Mouse (Mus musculus): Measurements from ENCODE around the gene Lama4. TPM values are rescaled to one million over a fixed set of nuclear protein-coding genes. Genes with fewer than 3 reads are reported as not detected.
A peak's percentile ranks its signal among the peaks of the same experiment; 100 is the strongest.

Lama4 gene
- polyA plus RNA-seq, 1 experiment from 2014 or later = 10.8 TPM

DNA sequence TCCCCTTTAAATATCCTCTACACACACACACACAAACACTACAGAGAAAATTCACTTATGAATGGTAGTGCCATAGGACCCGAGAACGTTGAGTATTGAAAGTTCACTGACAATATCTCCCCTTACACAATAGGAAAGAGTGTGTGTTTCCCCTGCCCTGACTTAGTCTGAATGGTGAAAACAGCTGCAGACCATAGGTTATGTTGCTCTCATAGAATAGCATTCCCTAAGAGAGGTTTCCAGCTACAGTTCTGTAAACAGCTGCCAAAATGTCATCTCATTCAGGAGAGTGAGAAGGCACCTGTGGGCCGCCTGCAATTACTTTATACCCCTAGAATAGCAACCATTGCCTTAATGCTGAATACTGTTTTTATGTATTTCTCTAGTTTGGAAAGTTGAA is 141.1 kb downstream of the Lama4 start:
- Histone ChIP-seq H3K27ac (replicated peaks) (no peak overlapping the region), H3K36me3 (no peaks in the 10 kb centered on the region), H3K9me3 (replicated peaks) (no peaks in the 10 kb centered on the region), H3K4me3 (no peak overlapping the region), H3K4me1 (peaks cover 17% of the 10 kb centered on the region), H3K27me3 (ENCODE audit: low read depth, poor library complexity, severe bottlenecking) (no peaks in the 10 kb centered on the region)
- DNase-seq (ENCODE audit: low spot score) = no peak
- WGBS = 45% methylated on average over 3 of the region's 3 CpGs

DNA sequence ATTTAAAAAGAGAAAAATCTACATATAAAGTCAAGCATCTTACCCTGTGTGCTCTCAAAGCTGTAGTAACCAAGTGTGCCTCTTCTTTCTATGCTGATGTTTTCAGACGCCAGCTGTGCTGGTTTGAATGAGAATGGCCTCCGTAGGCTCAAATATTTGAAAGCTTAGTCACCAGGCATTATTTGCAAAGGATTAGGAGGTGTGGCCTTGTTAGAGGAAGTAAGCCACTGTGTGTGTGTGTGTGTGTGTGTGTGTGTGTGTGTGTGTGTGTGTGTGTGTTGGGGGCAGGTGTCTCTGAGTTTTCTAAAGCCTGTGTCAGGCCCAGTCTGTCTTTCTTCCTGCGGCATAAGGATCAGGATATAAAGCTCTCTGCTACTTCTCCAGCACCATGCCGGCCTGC is 141.6 kb downstream of the Lama4 start:
- no peak overlapping the region for H3K4me3 ChIP-seq
- DNase-seq (ENCODE audit: low spot score) = peak; percentile 54
- H3K27ac ChIP-seq (replicated peaks) = peak overlapping the region; percentile 55; the same call in 1 of the 2 replicates
- no peaks in the 10 kb centered on the region for H3K36me3 ChIP-seq
- WGBS = 33% methylated on average over 4 of the region's 4 CpGs
- H3K27me3 ChIP-seq (ENCODE audit: low read depth, poor library complexity, severe bottlenecking) = no peaks in the 10 kb centered on the region
- no peaks in the 10 kb centered on the region for H3K9me3 ChIP-seq (replicated peaks)
- peaks cover 17% of the 10 kb centered on the region for H3K4me1 ChIP-seq

DNA sequence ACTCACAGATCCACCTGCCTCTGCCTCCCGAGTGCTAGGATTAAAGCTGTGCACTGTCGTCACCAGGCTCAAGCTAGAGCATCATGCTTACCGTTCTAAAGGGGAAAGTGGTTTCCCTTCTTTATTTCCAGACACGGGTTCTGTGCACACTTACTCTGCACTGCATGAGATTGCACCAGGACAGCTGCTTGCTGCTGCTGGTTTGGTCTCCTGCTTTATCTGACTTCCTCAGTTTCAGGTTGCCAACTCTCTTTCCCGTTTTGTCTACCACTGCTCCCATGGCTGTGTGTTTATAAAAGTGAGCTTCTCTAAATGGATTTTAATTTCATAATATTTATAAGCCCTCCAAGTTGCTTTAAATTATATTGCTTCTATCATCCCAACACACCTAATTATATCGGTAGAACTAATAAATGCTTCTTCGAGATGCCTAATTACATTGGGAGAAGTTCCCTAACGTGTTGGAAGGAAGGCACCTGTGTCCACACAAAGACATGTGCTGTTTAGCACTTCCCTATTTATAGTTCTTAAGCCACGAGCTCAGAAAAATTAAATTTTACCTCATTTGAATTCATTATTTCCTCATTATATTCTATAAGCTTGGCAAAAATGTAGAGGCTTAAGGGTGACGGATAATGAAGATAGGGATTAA is 143.6 kb downstream of the Lama4 start:
- peaks cover 17% of the 10 kb centered on the region for H3K4me1 ChIP-seq
- H3K4me3 ChIP-seq = no peak overlapping the region
- no peaks in the 10 kb centered on the region for H3K27me3 ChIP-seq (ENCODE audit: low read depth, poor library complexity, severe bottlenecking)
- no peak overlapping the region for H3K27ac ChIP-seq (replicated peaks)
- H3K36me3 ChIP-seq = no peaks in the 10 kb centered on the region
- WGBS = 83% methylated on average over 10 of the region's 10 CpGs
- H3K9me3 ChIP-seq (replicated peaks) = no peaks in the 10 kb centered on the region
- DNase-seq (ENCODE audit: low spot score) = no peak

DNA sequence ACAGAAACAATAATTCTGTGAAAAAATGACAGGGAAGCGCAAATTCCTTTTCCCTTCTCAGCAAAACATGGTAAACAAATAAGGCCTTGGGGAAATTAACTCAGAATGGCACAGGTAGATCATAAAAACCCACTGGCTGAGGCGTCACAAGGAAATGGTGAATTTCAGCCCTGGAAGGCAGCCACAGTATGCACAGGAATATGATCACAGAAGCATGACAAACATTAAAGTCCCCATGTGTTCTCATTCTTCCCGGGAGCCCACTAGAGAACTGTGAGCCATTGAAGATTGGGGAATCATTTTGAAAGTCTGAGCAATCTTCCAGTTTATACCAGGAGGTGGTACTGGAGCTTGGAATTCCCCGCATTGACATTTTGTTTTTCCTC is 144.2 kb downstream of the Lama4 start:
- Histone ChIP-seq H3K27me3 (ENCODE audit: low read depth, poor library complexity, severe bottlenecking) (no peaks in the 10 kb centered on the region), H3K4me3 (no peak overlapping the region), H3K9me3 (replicated peaks) (no peaks in the 10 kb centered on the region), H3K36me3 (no peaks in the 10 kb centered on the region), H3K4me1 (peaks cover 19% of the 10 kb centered on the region), H3K27ac (replicated peaks) (no peak overlapping the region)
- WGBS = 69% methylated on average over 4 of the region's 4 CpGs
- no peak for DNase-seq (ENCODE audit: low spot score)

DNA sequence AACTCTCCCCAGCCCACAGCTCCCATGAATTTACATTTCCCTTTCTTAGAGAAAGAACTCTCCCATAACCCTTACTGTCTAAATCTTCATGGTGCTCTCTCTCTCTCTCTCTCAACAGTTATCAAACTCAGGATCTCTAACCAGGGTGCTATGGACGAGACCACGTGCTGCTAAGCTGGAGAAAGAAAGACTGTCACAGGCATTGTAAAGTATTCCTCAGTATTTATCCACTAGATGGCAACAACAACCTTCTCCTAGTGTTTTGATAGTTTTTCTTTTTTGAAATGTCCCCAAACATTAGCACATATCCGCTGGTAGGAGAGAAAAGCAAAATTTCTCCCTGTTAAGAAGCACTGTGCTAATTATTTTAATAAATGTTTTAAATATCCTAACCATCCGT is 156.1 kb downstream of the Lama4 start:
- Histone ChIP-seq H3K36me3 (no peaks in the 10 kb centered on the region), H3K27ac (replicated peaks) (no peak overlapping the region), H3K9me3 (replicated peaks) (no peaks in the 10 kb centered on the region), H3K27me3 (ENCODE audit: low read depth, poor library complexity, severe bottlenecking) (no peaks in the 10 kb centered on the region), H3K4me1 (no peaks in the 10 kb centered on the region; the same call in none of the 2 replicates), H3K4me3 (no peak overlapping the region)
- 51% methylated on average over 4 of the region's 4 CpGs for WGBS
- no peak for DNase-seq (ENCODE audit: low spot score)

DNA sequence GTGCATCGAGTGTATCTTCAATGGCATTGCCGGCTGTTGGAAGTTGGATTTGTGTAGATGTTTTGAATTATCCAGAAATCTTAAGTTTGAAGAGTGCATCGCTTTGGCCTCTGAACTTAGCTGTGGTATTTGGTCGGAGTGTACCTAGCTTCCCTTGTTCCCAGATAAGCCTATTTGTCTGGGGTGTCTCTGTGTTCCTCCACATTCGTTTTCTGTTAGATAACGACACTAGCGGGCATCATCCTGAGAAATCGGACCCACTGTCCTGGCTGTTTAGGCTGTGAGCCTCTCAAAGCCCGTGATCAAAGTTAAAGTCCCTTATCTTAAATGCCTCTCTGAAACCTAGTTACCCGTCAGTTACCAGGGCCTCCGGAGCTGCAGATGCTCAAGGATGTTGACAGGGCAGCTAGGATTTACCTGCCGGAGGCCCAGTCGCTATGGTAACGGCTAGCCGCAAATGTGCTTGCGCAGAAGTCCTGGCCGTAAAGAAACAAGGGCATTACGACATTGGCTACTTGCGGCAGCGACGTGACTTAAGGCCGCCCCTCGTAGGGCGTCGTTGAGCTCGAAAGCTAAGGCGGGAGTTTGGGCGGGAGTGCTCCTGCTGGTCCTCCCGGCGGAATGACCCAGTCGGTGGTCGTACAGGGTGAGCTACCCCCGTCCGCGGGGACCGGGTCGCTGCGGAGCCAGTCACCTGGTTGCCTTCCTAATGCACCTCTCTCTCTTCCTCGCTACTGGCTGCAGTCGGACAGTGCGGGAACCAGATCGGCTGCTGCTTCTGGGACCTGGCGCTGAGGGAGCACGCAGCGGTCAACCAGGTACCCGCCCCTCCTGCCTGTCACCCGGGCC is 168.4 kb downstream of the Lama4 start, which contains the start of the genes Fam229b and Tube1:
Fam229b (minus strand) TSS at position 453 of the 849 bp plus-strand sequence.
Tube1 (plus strand) TSS at position 515 of the 849 bp plus-strand sequence.
- WGBS = 6% methylated on average over 47 of the region's 47 CpGs
- Histone ChIP-seq H3K36me3 (peaks cover 24% of the 10 kb centered on the region), H3K9me3 (replicated peaks) (no peaks in the 10 kb centered on the region), H3K27me3 (ENCODE audit: low read depth, poor library complexity, severe bottlenecking) (no peaks in the 10 kb centered on the region), H3K27ac (replicated peaks) (peak within 1 kb of the TSS; percentile 94), H3K4me1 (peaks cover 30% of the 10 kb centered on the region), H3K4me3 (peak within 1 kb of the TSS; percentile 83)
- DNase-seq (ENCODE audit: low spot score) = peak; percentile 92

DNA sequence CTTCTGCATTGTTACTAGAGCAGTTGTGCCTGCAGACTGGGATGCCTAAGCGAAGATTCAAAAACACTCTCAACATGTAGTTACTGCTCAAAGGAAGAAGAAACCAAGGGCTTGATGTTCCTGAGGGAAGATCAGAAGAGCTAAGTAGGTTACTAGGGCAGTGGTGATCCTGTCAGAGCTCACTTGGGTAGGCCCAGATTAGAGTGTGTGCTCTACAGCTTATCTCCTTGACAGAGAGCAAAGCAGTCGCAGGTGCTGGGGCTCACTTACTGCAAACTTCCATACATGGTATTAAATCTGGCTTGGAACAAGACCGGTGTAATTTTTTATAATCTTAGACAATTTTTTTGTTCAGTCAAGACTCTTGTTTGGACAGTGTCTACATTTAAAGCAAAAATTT is 172.5 kb downstream of the Lama4 start:
- H3K27ac ChIP-seq (replicated peaks) = no peak overlapping the region
- no peaks in the 10 kb centered on the region for H3K27me3 ChIP-seq (ENCODE audit: low read depth, poor library complexity, severe bottlenecking)
- peaks cover 30% of the 10 kb centered on the region for H3K4me1 ChIP-seq
- peaks cover 61% of the 10 kb centered on the region for H3K36me3 ChIP-seq
- H3K9me3 ChIP-seq (replicated peaks) = no peaks in the 10 kb centered on the region
- WGBS = 91% methylated on average over 3 of the region's 3 CpGs
- DNase-seq (ENCODE audit: low spot score) = no peak
- no peak overlapping the region for H3K4me3 ChIP-seq

DNA sequence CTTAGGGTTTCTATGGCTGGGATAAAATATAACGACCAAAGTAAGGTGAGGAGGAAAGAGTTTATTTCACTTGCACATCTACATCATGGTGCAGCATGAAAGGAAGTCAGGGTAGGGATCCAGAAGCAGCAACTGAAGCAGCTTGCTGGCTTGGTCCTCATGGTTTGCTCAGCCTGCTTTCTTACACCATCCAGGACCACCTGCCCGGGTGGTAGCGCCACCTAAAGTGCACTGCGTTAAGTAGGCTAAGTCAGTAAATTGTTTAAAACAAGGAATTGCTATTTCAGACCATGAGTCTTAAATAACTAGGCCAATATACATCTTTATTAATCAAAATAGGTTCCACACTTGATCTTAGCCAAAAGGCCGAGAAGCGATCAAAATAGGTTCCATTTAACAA is 173.4 kb downstream of the Lama4 start:
- WGBS = 82% methylated on average over 6 of the region's 6 CpGs
- no peak for DNase-seq (ENCODE audit: low spot score)
- Histone ChIP-seq H3K27me3 (ENCODE audit: low read depth, poor library complexity, severe bottlenecking) (no peaks in the 10 kb centered on the region), H3K4me1 (peaks cover 26% of the 10 kb centered on the region), H3K27ac (replicated peaks) (no peak overlapping the region), H3K9me3 (replicated peaks) (no peaks in the 10 kb centered on the region), H3K36me3 (peaks cover 71% of the 10 kb centered on the region), H3K4me3 (no peak overlapping the region)

DNA sequence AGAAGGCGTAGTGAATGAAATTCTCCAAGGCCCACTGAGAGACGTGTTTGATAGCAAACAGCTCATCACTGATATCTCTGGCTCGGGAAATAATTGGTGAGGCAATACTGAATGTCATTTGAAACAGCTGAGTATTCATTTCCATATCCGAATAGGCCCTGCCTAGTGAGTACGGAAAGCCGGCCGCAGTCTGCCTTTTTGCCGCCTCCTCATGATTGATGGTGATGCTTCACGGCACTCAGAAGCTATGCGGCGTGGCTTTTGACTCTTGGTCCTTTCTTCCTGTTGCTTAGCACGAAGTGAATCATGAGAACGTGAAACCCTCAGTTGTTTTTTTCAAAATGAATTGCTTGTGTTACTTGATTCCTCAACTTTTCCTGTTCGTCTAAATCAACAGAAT is 175.5 kb downstream of the Lama4 start:
- Histone ChIP-seq H3K36me3 (peaks cover 90% of the 10 kb centered on the region), H3K9me3 (replicated peaks) (no peaks in the 10 kb centered on the region), H3K4me3 (no peak overlapping the region), H3K27me3 (ENCODE audit: low read depth, poor library complexity, severe bottlenecking) (no peaks in the 10 kb centered on the region), H3K4me1 (peaks cover 9% of the 10 kb centered on the region; the same call in 1 of the 2 replicates), H3K27ac (replicated peaks) (no peak overlapping the region)
- WGBS = 93% methylated on average over 14 of the region's 14 CpGs
- DNase-seq (ENCODE audit: low spot score) = no peak

DNA sequence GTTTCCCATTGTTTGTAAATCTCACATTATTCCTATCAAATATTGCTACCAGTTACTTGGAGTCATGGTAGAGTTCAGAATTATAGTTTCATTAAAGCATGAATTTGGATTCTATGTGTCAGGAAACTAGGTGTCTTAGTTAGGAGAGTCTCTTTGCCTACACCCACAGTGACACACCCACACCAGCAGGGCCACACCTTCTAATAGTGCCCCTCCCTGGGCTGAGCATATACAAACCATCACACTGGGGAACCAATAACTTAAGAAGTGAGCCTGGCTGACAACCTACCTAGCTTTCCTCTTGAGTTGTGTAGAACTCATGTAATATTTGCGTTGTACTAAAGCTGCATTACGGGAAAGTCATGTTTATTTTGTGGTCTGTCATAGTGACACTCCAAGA is 176.1 kb downstream of the Lama4 start:
- no peak for DNase-seq (ENCODE audit: low spot score)
- H3K4me1 ChIP-seq = peaks cover 5% of the 10 kb centered on the region; the same call in 1 of the 2 replicates
- H3K9me3 ChIP-seq (replicated peaks) = no peaks in the 10 kb centered on the region
- peaks cover 94% of the 10 kb centered on the region for H3K36me3 ChIP-seq
- 98% methylated on average over 2 of the region's 2 CpGs for WGBS
- no peak overlapping the region for H3K4me3 ChIP-seq
- H3K27me3 ChIP-seq (ENCODE audit: low read depth, poor library complexity, severe bottlenecking) = no peaks in the 10 kb centered on the region
- no peak overlapping the region for H3K27ac ChIP-seq (replicated peaks)

DNA sequence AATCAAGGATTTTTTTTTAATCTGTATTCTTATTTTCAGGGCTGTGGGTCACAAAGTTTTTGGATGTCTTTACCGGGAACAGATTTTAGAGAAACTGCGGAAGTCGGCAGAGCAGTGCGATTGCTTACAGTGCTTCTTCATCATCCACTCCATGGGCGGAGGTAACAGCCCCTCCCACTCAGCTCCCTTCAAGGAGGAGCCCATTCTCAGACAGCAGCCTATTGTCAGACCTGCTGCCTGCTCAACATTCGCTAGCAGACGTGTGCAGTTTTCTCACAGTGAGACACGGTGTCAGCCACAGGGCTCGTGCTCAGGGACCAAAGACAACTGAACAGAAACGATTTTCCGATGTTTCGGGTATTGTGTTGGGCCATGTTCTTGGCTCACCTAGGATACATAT is 176.9 kb downstream of the Lama4 start:
- H3K4me3 ChIP-seq = no peak overlapping the region
- no peak for DNase-seq (ENCODE audit: low spot score)
- 90% methylated on average over 12 of the region's 12 CpGs for WGBS
- H3K27me3 ChIP-seq (ENCODE audit: low read depth, poor library complexity, severe bottlenecking) = no peaks in the 10 kb centered on the region
- H3K4me1 ChIP-seq = no peaks in the 10 kb centered on the region
- no peak overlapping the region for H3K27ac ChIP-seq (replicated peaks)
- peaks cover 97% of the 10 kb centered on the region for H3K36me3 ChIP-seq
- no peaks in the 10 kb centered on the region for H3K9me3 ChIP-seq (replicated peaks)

DNA sequence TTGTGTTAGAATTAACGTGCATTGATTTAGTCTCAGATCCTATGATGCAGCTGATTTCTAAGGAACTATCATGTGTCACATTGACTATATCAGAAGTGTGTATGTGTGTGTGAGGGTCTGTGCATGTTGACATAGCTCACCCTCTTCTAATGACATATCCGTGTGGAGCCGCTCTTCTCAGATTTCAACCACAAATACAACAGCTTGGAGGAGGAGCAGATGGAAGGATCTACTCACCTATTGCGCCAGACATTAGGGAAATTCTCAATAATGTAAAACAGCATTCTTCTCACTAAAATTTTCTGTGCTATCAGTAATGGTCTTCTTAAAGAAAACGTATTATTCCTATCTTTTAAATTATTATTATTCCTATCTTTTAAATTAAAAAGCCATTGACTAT is 191.4 kb downstream of the Lama4 start:
- Histone ChIP-seq H3K4me3 (no peak overlapping the region), H3K9me3 (replicated peaks) (no peaks in the 10 kb centered on the region), H3K27me3 (ENCODE audit: low read depth, poor library complexity, severe bottlenecking) (no peaks in the 10 kb centered on the region), H3K36me3 (peaks cover 9% of the 10 kb centered on the region; the same call in 1 of the 2 replicates), H3K4me1 (no peaks in the 10 kb centered on the region), H3K27ac (replicated peaks) (no peak overlapping the region)
- DNase-seq (ENCODE audit: low spot score) = no peak
- WGBS = 93% methylated on average over 5 of the region's 5 CpGs

DNA sequence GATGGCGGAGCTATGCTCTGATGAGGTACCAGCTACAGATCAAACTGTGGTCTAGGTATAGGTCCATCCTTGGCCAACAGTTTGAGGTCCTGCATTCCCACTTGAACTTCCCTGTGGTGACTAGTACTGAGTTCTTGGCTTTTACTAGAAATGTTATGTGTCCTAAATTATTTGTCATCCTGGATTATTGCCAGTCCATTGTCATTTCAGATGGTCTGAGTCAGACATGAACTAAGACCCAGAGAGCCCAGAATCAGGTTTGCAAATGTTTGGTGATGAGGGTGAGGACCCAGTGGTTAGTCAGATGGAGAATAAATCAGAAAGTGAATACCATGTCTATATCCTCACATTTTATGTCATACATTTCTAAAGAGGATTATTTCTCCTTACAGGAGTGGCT is 192.0 kb downstream of the Lama4 start:
- WGBS = 93% methylated on average over 1 of the region's 1 CpGs

More for the DNA sequence above, 192.0 kb downstream of the Lama4 start:
- Histone ChIP-seq H3K36me3 (peaks cover 7% of the 10 kb centered on the region; the same call in 1 of the 2 replicates), H3K9me3 (replicated peaks) (no peaks in the 10 kb centered on the region), H3K27me3 (ENCODE audit: low read depth, poor library complexity, severe bottlenecking) (no peaks in the 10 kb centered on the region), H3K4me1 (no peaks in the 10 kb centered on the region), H3K4me3 (no peak overlapping the region), H3K27ac (replicated peaks) (no peak overlapping the region)
- DNase-seq (ENCODE audit: low spot score) = no peak

Data from midbrain, embryonic 10.5 days (tissue).